Mouse (Mus musculus): ENCODE data around the gene Slco3a1. TPM values are rescaled to one million over a fixed set of nuclear protein-coding genes. Genes with fewer than 3 reads are reported as not detected.

The Slco3a1 gene
- 22.6 and 22.7 TPM in 2 replicates for polyA plus RNA-seq (2014; fragmentation: Nextera tagmentation; extraction: Ambion mirVana)

- ATAC-seq (replicated peaks; ENCODE audit: insufficient number of reproducible peaks, low FRiP score, low TSS enrichment) = peak; percentile 75
- Histone ChIP-seq H3K4me2 (peak within 1 kb of the TSS; percentile 85), H3K27ac (ENCODE audit: low read depth, low read length) (peak within 1 kb of the TSS; percentile 74), H3K27me3 (ENCODE audit: control insufficient read depth, insufficient read depth, low read length) (no peaks in the 10 kb centered on the region), H3K4me3 (ENCODE audit: low read depth, low read length) (peak within 1 kb of the TSS; percentile 77), H3K4me1 (ENCODE audit: control insufficient read depth, insufficient read depth, low read length) (peaks cover 19% of the 10 kb centered on the region), H3K36me3 (ENCODE audit: control insufficient read depth, insufficient read depth, low read length) (no peaks in the 10 kb centered on the region), H3K9ac (ENCODE audit: low read depth, low read length) (peak within 1 kb of the TSS; percentile 86), H3K9me3 (replicated peaks; ENCODE audit: control insufficient read depth, low read length) (no peaks in the 10 kb centered on the region)
- 1% methylated on average over 53 of the region's 66 CpGs for WGBS (ENCODE audit: insufficient replicate concordance)
Measured at GRCm38 (mm10) chr7:74554608-74555311, at the start of gene Slco3a1. Gene Slco3a1 (minus strand): TSS chr7:74554780.

- 93% methylated on average over 5 of the region's 5 CpGs for WGBS (ENCODE audit: insufficient replicate concordance)
- no peaks in the 10 kb centered on the region for H3K27me3 ChIP-seq (ENCODE audit: control insufficient read depth, insufficient read depth, low read length)
- H3K9ac ChIP-seq (ENCODE audit: low read depth, low read length) = no peak overlapping the region
- H3K27ac ChIP-seq (ENCODE audit: low read depth, low read length) = no peak overlapping the region
- no peak for ATAC-seq (replicated peaks; ENCODE audit: insufficient number of reproducible peaks, low FRiP score, low TSS enrichment)
- H3K4me2 ChIP-seq = no peak overlapping the region
- no peaks in the 10 kb centered on the region for H3K36me3 ChIP-seq (ENCODE audit: control insufficient read depth, insufficient read depth, low read length)
- H3K9me3 ChIP-seq (replicated peaks; ENCODE audit: control insufficient read depth, low read length) = no peaks in the 10 kb centered on the region
- no peaks in the 10 kb centered on the region for H3K4me1 ChIP-seq (ENCODE audit: control insufficient read depth, insufficient read depth, low read length)
- no peak overlapping the region for H3K4me3 ChIP-seq (ENCODE audit: low read depth, low read length)
Measured at GRCm38 (mm10) chr7:74600996-74601395, 46.4 kb upstream of the Slco3a1 start.

- 71% methylated on average over 1 of the region's 1 CpGs for WGBS (ENCODE audit: insufficient replicate concordance)
- Histone ChIP-seq H3K9ac (ENCODE audit: low read depth, low read length) (no peak overlapping the region), H3K4me3 (ENCODE audit: low read depth, low read length) (no peak overlapping the region), H3K36me3 (ENCODE audit: control insufficient read depth, insufficient read depth, low read length) (no peaks in the 10 kb centered on the region), H3K27me3 (ENCODE audit: control insufficient read depth, insufficient read depth, low read length) (no peaks in the 10 kb centered on the region), H3K9me3 (replicated peaks; ENCODE audit: control insufficient read depth, low read length) (no peaks in the 10 kb centered on the region), H3K27ac (ENCODE audit: low read depth, low read length) (no peak overlapping the region), H3K4me2 (no peak overlapping the region), H3K4me1 (ENCODE audit: control insufficient read depth, insufficient read depth, low read length) (no peaks in the 10 kb centered on the region)
- no peak for ATAC-seq (replicated peaks; ENCODE audit: insufficient number of reproducible peaks, low FRiP score, low TSS enrichment)
Measured at GRCm38 (mm10) chr7:74579411-74579810, 24.8 kb upstream of the Slco3a1 start.

GRCm38 (mm10) chr7:74575678-74576077 is 21.1 kb upstream of the Slco3a1 start:
- Histone ChIP-seq H3K9me3 (replicated peaks; ENCODE audit: control insufficient read depth, low read length) (no peaks in the 10 kb centered on the region), H3K27ac (ENCODE audit: low read depth, low read length) (no peak overlapping the region), H3K4me2 (no peak overlapping the region), H3K4me3 (ENCODE audit: low read depth, low read length) (no peak overlapping the region), H3K4me1 (ENCODE audit: control insufficient read depth, insufficient read depth, low read length) (no peaks in the 10 kb centered on the region), H3K9ac (ENCODE audit: low read depth, low read length) (no peak overlapping the region), H3K36me3 (ENCODE audit: control insufficient read depth, insufficient read depth, low read length) (no peaks in the 10 kb centered on the region), H3K27me3 (ENCODE audit: control insufficient read depth, insufficient read depth, low read length) (no peaks in the 10 kb centered on the region)
- ATAC-seq (replicated peaks; ENCODE audit: insufficient number of reproducible peaks, low FRiP score, low TSS enrichment) = no peak
- 69% methylated on average over 3 of the region's 3 CpGs for WGBS (ENCODE audit: insufficient replicate concordance)

GRCm38 (mm10) chr7:74555416-74555815 is 836 bp upstream of the Slco3a1 start:
- Histone ChIP-seq H3K4me3 (ENCODE audit: low read depth, low read length) (peak overlapping the region; percentile 77), H3K9me3 (replicated peaks; ENCODE audit: control insufficient read depth, low read length) (no peaks in the 10 kb centered on the region), H3K36me3 (ENCODE audit: control insufficient read depth, insufficient read depth, low read length) (no peaks in the 10 kb centered on the region), H3K27ac (ENCODE audit: low read depth, low read length) (no peak overlapping the region), H3K9ac (ENCODE audit: low read depth, low read length) (peak overlapping the region; percentile 86), H3K4me2 (peak overlapping the region; percentile 85), H3K4me1 (ENCODE audit: control insufficient read depth, insufficient read depth, low read length) (peaks cover 16% of the 10 kb centered on the region), H3K27me3 (ENCODE audit: control insufficient read depth, insufficient read depth, low read length) (no peaks in the 10 kb centered on the region)
- 20% methylated on average over 6 of the region's 6 CpGs for WGBS (ENCODE audit: insufficient replicate concordance)
- ATAC-seq (replicated peaks; ENCODE audit: insufficient number of reproducible peaks, low FRiP score, low TSS enrichment) = peak; percentile 23; the same call in 1 of the 2 replicates

GRCm38 (mm10) chr7:74554041-74554561 is 479 bp downstream of the Slco3a1 start:
- peak overlapping the region; percentile 74 for H3K27ac ChIP-seq (ENCODE audit: low read depth, low read length)
- H3K4me2 ChIP-seq = peak overlapping the region; percentile 85
- H3K9me3 ChIP-seq (replicated peaks; ENCODE audit: control insufficient read depth, low read length) = no peaks in the 10 kb centered on the region
- H3K36me3 ChIP-seq (ENCODE audit: control insufficient read depth, insufficient read depth, low read length) = no peaks in the 10 kb centered on the region
- under 1% methylated on average over 40 of the region's 46 CpGs for WGBS (ENCODE audit: insufficient replicate concordance)
- H3K4me3 ChIP-seq (ENCODE audit: low read depth, low read length) = peak overlapping the region; percentile 77
- peak; percentile 56 for ATAC-seq (replicated peaks; ENCODE audit: insufficient number of reproducible peaks, low FRiP score, low TSS enrichment)
- no peaks in the 10 kb centered on the region for H3K27me3 ChIP-seq (ENCODE audit: control insufficient read depth, insufficient read depth, low read length)
- peaks cover 24% of the 10 kb centered on the region for H3K4me1 ChIP-seq (ENCODE audit: control insufficient read depth, insufficient read depth, low read length)
- peak overlapping the region; percentile 86 for H3K9ac ChIP-seq (ENCODE audit: low read depth, low read length)

GRCm38 (mm10) chr7:74553111-74553650 is 1.4 kb downstream of the Slco3a1 start:
- Histone ChIP-seq H3K4me1 (ENCODE audit: control insufficient read depth, insufficient read depth, low read length) (peaks cover 30% of the 10 kb centered on the region), H3K36me3 (ENCODE audit: control insufficient read depth, insufficient read depth, low read length) (no peaks in the 10 kb centered on the region), H3K4me2 (peak overlapping the region; percentile 85), H3K4me3 (ENCODE audit: low read depth, low read length) (peak overlapping the region; percentile 77), H3K9me3 (replicated peaks; ENCODE audit: control insufficient read depth, low read length) (no peaks in the 10 kb centered on the region), H3K27ac (ENCODE audit: low read depth, low read length) (no peak overlapping the region), H3K27me3 (ENCODE audit: control insufficient read depth, insufficient read depth, low read length) (no peaks in the 10 kb centered on the region), H3K9ac (ENCODE audit: low read depth, low read length) (peak overlapping the region; percentile 86)
- 39% methylated on average over 8 of the region's 8 CpGs for WGBS (ENCODE audit: insufficient replicate concordance)
- ATAC-seq (replicated peaks; ENCODE audit: insufficient number of reproducible peaks, low FRiP score, low TSS enrichment) = no peak

- Histone ChIP-seq H3K27me3 (ENCODE audit: control insufficient read depth, insufficient read depth, low read length) (no peaks in the 10 kb centered on the region), H3K4me1 (ENCODE audit: control insufficient read depth, insufficient read depth, low read length) (peaks cover 30% of the 10 kb centered on the region), H3K9me3 (replicated peaks; ENCODE audit: control insufficient read depth, low read length) (no peaks in the 10 kb centered on the region), H3K4me3 (ENCODE audit: low read depth, low read length) (peak overlapping the region; percentile 77), H3K36me3 (ENCODE audit: control insufficient read depth, insufficient read depth, low read length) (no peaks in the 10 kb centered on the region), H3K27ac (ENCODE audit: low read depth, low read length) (no peak overlapping the region), H3K9ac (ENCODE audit: low read depth, low read length) (no peak overlapping the region), H3K4me2 (peak overlapping the region; percentile 85)
- 34% methylated on average over 4 of the region's 4 CpGs for WGBS (ENCODE audit: insufficient replicate concordance)
- no peak for ATAC-seq (replicated peaks; ENCODE audit: insufficient number of reproducible peaks, low FRiP score, low TSS enrichment)
Measured at GRCm38 (mm10) chr7:74552546-74552945, 2.0 kb downstream of the Slco3a1 start.

Measured in heart, embryonic 11.5 days (tissue).